Mouse (Mus musculus): ENCODE data around the gene Anxa9. TPM values are rescaled to one million over a fixed set of nuclear protein-coding genes. Genes with fewer than 3 reads are reported as not detected.

Anxa9 gene
- polyA plus RNA-seq, 1 experiment from 2014 or later: 2.0 TPM

GRCm38 (mm10) chr3:95295321-95296102 is 11.5 kb downstream of the Anxa9 start:
- H3K27ac ChIP-seq (ENCODE audit: low read depth, low read length): no peak overlapping the region
- WGBS: 73% methylated on average over 11 of the region's 11 CpGs
- peaks cover 21% of the 10 kb centered on the region for H3K36me3 ChIP-seq (ENCODE audit: control insufficient read depth, insufficient read depth)
- no peak overlapping the region for H3K9ac ChIP-seq (ENCODE audit: low read depth, low read length)
- no peaks in the 10 kb centered on the region for H3K4me1 ChIP-seq (replicated peaks; ENCODE audit: control insufficient read depth, insufficient read depth, low read length)
- no peaks in the 10 kb centered on the region for H3K27me3 ChIP-seq (replicated peaks; ENCODE audit: control insufficient read depth, insufficient read depth, low read length)
- no peaks in the 10 kb centered on the region for H3K9me3 ChIP-seq (ENCODE audit: control insufficient read depth)
- TF ChIP-seq CTCF (IDR thresholded peaks at IDR 0.05; ENCODE audit: low read depth): 0 out of 2 replicates have a peak, but pooled peaks have one; percentile 3
- no peak overlapping the region for H3K4me2 ChIP-seq (replicated peaks; ENCODE audit: low read depth)
- no peak for ATAC-seq
- H3K4me3 ChIP-seq (ENCODE audit: low read depth, low read length): no peak overlapping the region

- Histone ChIP-seq H3K4me1 (replicated peaks; ENCODE audit: control insufficient read depth, insufficient read depth, low read length) (no peaks in the 10 kb centered on the region), H3K4me2 (replicated peaks; ENCODE audit: low read depth) (no peak overlapping the region), H3K27me3 (replicated peaks; ENCODE audit: control insufficient read depth, insufficient read depth, low read length) (no peaks in the 10 kb centered on the region), H3K27ac (ENCODE audit: low read depth, low read length) (peak overlapping the region; percentile 42), H3K36me3 (ENCODE audit: control insufficient read depth, insufficient read depth) (peaks cover 24% of the 10 kb centered on the region), H3K9ac (ENCODE audit: low read depth, low read length) (no peak overlapping the region), H3K4me3 (ENCODE audit: low read depth, low read length) (no peak overlapping the region), H3K9me3 (ENCODE audit: control insufficient read depth) (no peaks in the 10 kb centered on the region)
- TF ChIP-seq CTCF (IDR thresholded peaks at IDR 0.05; ENCODE audit: low read depth): no peak
- WGBS: 66% methylated on average over 5 of the region's 5 CpGs
- peak; percentile 29 for ATAC-seq
Measured at GRCm38 (mm10) chr3:95294718-95295117, 12.3 kb downstream of the Anxa9 start.

- ATAC-seq: no peak
- Histone ChIP-seq H3K4me1 (replicated peaks; ENCODE audit: control insufficient read depth, insufficient read depth, low read length) (no peaks in the 10 kb centered on the region), H3K27ac (ENCODE audit: low read depth, low read length) (peak overlapping the region; percentile 42), H3K4me2 (replicated peaks; ENCODE audit: low read depth) (no peak overlapping the region), H3K9me3 (ENCODE audit: control insufficient read depth) (no peaks in the 10 kb centered on the region), H3K4me3 (ENCODE audit: low read depth, low read length) (no peak overlapping the region), H3K9ac (ENCODE audit: low read depth, low read length) (no peak overlapping the region), H3K27me3 (replicated peaks; ENCODE audit: control insufficient read depth, insufficient read depth, low read length) (no peaks in the 10 kb centered on the region), H3K36me3 (ENCODE audit: control insufficient read depth, insufficient read depth) (peaks cover 27% of the 10 kb centered on the region)
- 75% methylated on average over 7 of the region's 7 CpGs for WGBS
- no peak for TF ChIP-seq CTCF (IDR thresholded peaks at IDR 0.05; ENCODE audit: low read depth)
Measured at GRCm38 (mm10) chr3:95294316-95294715, 12.7 kb downstream of the Anxa9 start.

- Histone ChIP-seq H3K27ac (ENCODE audit: low read depth, low read length) (peak overlapping the region; percentile 42), H3K9ac (ENCODE audit: low read depth, low read length) (no peak overlapping the region), H3K36me3 (ENCODE audit: control insufficient read depth, insufficient read depth) (peaks cover 32% of the 10 kb centered on the region), H3K27me3 (replicated peaks; ENCODE audit: control insufficient read depth, insufficient read depth, low read length) (no peaks in the 10 kb centered on the region), H3K4me2 (replicated peaks; ENCODE audit: low read depth) (no peak overlapping the region), H3K4me1 (replicated peaks; ENCODE audit: control insufficient read depth, insufficient read depth, low read length) (no peaks in the 10 kb centered on the region), H3K4me3 (ENCODE audit: low read depth, low read length) (no peak overlapping the region), H3K9me3 (ENCODE audit: control insufficient read depth) (no peaks in the 10 kb centered on the region)
- no peak for TF ChIP-seq CTCF (IDR thresholded peaks at IDR 0.05; ENCODE audit: low read depth)
- no peak for ATAC-seq
- 62% methylated on average over 11 of the region's 11 CpGs for WGBS
Measured at GRCm38 (mm10) chr3:95293537-95293936, 13.4 kb downstream of the Anxa9 start.

- H3K27ac ChIP-seq (ENCODE audit: low read depth, low read length): peak overlapping the region; percentile 42; the same call in 1 of the 2 replicates
- 96% methylated on average over 2 of the region's 2 CpGs for WGBS
- no peaks in the 10 kb centered on the region for H3K27me3 ChIP-seq (replicated peaks; ENCODE audit: control insufficient read depth, insufficient read depth, low read length)
- H3K4me2 ChIP-seq (replicated peaks; ENCODE audit: low read depth): no peak overlapping the region
- H3K36me3 ChIP-seq (ENCODE audit: control insufficient read depth, insufficient read depth): peaks cover 38% of the 10 kb centered on the region
- no peak overlapping the region for H3K9ac ChIP-seq (ENCODE audit: low read depth, low read length)
- no peaks in the 10 kb centered on the region for H3K4me1 ChIP-seq (replicated peaks; ENCODE audit: control insufficient read depth, insufficient read depth, low read length)
- TF ChIP-seq CTCF (IDR thresholded peaks at IDR 0.05; ENCODE audit: low read depth): no peak
- no peak overlapping the region for H3K4me3 ChIP-seq (ENCODE audit: low read depth, low read length)
- ATAC-seq: no peak
- H3K9me3 ChIP-seq (ENCODE audit: control insufficient read depth): no peaks in the 10 kb centered on the region
Measured at GRCm38 (mm10) chr3:95292899-95293298, 14.1 kb downstream of the Anxa9 start.

- no peak for TF ChIP-seq CTCF (IDR thresholded peaks at IDR 0.05; ENCODE audit: low read depth)
- Histone ChIP-seq H3K27me3 (replicated peaks; ENCODE audit: control insufficient read depth, insufficient read depth, low read length) (no peaks in the 10 kb centered on the region), H3K27ac (ENCODE audit: low read depth, low read length) (peak overlapping the region; percentile 31; the same call in 1 of the 2 replicates), H3K36me3 (ENCODE audit: control insufficient read depth, insufficient read depth) (peaks cover 45% of the 10 kb centered on the region), H3K4me1 (replicated peaks; ENCODE audit: control insufficient read depth, insufficient read depth, low read length) (no peaks in the 10 kb centered on the region), H3K9me3 (ENCODE audit: control insufficient read depth) (no peaks in the 10 kb centered on the region), H3K9ac (ENCODE audit: low read depth, low read length) (no peak overlapping the region), H3K4me3 (ENCODE audit: low read depth, low read length) (no peak overlapping the region), H3K4me2 (replicated peaks; ENCODE audit: low read depth) (no peak overlapping the region; the same call in 1 of the 2 replicates)
- ATAC-seq: no peak; the same call in 1 of the 2 replicates
- 55% methylated on average over 4 of the region's 4 CpGs for WGBS
Measured at GRCm38 (mm10) chr3:95291041-95291440, 15.9 kb downstream of the Anxa9 start.
